Mouse (Mus musculus) adrenal gland, adult (tissue): ENCODE results near the gene Rbm38.

ENCODE experiments used
- DNase-seq, 2 experiments: peaks; one replicate each; pipeline ENCODE4 v3.0.0; 2022 to 2023; ENCODE audit warnings: low spot score in 1 of 2; ENCODE audit not compliant: inconsistent age in 2 of 2

Rbm38 gene

DNA sequence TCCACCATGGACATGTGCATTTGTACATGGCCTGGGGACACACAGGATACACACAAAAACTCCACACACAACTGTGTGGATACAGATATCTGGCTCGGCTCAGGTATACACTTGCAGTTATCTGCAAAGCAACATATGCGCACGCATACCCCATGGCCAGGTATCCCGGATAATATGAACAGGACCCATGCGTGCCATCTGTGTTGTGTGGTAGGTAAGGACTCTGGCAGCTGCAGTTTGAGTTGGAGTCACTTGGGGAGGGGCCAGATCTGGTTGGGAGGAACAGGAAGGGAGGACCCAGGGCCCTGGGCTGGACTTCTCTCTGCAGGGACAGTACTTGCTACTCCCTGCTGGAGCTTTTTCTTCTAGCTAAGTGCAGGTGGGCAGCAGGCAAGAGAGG lies 15.4 kb downstream of the Rbm38 start:
- DNase-seq = no peak

DNA sequence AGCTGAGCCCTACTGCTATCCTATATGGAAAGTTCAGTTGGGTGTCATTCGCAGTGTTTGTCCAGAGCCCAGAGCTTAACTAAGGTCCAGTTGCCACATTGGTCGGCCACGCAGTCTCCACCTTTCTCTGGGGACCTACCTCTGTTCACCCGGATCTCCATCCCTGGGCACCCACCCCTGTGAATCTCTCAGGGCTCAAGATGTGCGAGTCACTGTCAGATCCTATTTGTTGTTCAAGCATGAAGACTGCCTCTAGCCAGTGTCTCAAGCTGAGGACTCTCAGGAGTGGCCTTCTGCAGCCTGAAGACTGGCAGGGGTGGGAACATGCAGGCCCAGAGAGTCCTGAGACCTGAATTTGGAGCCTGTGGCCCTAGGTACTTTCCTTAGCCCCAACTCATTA lies 15.8 kb downstream of the Rbm38 start:
- no peak for DNase-seq

- DNase-seq = no peak
These were observed 16.3 kb downstream of the Rbm38 start for GRCm38 (mm10) chr2:173036611-173037010.

DNA sequence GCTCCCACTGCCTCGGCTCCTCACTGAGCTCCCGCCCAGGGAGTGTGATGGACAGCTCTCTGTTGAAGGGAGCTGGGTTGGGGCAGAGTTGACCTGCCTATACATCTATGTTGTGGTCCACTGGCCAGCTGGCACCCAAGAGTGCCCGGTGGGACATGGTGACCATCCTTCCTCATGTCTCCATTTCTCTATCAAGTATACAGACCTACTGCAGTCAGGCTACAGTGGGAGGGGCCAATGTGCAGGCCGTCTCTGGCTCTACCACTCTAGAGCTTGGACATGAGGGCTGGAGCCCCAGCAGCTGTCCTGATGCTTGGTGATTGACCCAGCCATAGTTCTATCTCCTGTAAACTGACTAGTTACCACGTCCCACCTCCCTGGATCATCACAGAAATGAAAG lies 17.0 kb downstream of the Rbm38 start:
- DNase-seq = no peak

- peak; percentile 66 to 75 for DNase-seq
These were observed 17.7 kb downstream of the Rbm38 start for GRCm38 (mm10) chr2:173037827-173038607.

- DNase-seq = no peak
These were observed 18.7 kb downstream of the Rbm38 start for GRCm38 (mm10) chr2:173039041-173039440.

DNA sequence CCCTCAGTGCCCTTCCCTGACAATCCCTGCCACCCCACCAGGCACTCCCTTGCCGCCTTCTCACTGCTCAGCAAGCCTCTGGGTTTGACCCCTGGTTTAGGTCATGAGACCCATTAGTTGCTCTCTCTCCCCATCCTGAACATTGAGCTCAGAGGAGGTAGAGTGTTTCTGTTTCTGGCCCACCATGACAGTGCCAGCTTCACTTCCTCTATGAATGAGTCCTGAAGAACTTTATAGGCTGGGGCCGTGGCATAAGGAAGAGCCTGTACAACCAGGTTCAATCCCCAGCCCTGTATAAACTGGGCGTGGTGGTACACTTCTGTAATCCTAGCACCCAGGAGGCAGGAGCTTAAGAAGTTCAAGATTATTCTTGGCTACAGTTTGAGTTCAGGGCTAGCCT lies 20.5 kb downstream of the Rbm38 start:
- no peak for DNase-seq

- no peak for DNase-seq
These were observed 20.9 kb downstream of the Rbm38 start for GRCm38 (mm10) chr2:173041242-173041641.

DNA sequence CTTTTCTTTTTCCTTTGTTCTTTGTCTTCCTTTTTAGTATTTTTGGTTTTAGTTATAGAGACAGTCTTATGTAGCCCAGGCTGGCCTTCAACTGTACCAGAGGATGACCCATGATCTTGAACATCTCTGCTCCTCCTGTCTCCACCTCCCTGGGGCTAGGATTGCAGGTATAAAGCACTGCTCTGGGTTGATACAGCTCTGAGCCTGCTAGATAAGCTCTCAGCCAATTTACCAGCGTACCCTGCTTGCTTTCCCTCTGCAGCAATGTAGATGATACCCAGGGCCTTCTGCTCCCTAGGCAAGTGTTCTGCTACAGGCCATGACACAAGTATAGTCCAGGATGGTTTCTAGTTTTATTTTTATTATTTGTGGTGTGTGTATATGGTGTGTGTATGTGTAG lies 21.6 kb downstream of the Rbm38 start:
- no peak for DNase-seq

- DNase-seq = no peak
These were observed 22.3 kb downstream of the Rbm38 start for GRCm38 (mm10) chr2:173042504-173043162.

GRCm38 (mm10) chr2:173044198-173044970 lies 24.1 kb downstream of the Rbm38 start:
- DNase-seq = peak; percentile 93 to 97

GRCm38 (mm10) chr2:173046582-173047297 lies 26.4 kb downstream of the Rbm38 start:
- no peak for DNase-seq

DNA sequence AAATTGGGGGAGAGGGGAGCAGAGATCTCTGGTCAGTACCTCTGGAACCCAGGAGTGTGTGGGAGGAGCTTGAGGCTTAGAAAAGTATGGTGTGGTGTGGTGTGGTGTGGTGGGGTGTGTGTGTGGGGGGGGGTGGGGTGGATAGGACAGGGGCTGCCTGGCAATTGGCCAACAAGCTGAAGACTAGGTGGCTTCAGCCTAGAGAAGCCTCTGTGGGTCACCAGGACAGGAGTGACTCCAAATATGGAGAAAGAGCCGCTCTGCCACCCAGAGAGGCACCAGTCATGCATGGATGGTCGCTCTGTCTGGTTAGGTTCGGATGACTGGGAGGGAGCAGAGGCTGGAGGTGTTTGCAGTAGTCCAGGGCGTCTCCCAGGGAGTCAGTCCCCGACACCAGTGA lies 27.2 kb downstream of the Rbm38 start:
- no peak for DNase-seq

DNA sequence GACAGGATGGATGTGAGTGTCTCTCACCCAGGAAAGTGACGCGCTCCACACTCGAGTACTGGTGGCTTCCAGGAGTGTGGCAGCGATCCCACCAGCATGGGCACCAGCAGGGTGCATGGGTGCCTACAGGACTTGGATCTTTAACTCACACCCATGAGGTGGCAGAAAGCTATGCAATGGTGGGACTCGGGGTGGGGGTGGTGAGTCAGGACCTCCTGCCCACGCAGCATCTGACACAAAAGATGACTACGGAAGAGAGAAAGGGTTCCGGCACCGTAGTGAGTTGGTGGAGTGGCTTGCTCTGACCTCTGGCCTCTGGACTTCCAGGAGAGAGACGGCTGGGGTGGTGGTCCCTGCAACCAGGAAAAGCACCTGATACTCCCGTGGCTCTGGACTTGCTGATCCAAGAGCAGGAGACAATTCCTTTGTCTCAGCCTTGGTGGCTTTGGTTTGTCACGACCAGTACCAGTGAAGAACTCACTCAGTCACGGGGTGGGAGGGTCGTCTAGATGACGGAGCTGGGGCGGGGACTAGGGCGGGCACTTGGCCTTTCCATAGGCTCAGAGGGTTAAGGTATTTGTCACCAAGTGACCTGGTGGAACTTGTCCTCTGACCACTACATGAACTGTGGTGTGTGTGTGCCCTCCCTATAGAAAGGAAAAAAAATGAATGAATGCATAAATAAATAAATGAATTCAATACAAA lies 27.9 kb downstream of the Rbm38 start:
- no peak for DNase-seq

GRCm38 (mm10) chr2:173049231-173049630 lies 28.9 kb downstream of the Rbm38 start:
- no peak for DNase-seq

DNA sequence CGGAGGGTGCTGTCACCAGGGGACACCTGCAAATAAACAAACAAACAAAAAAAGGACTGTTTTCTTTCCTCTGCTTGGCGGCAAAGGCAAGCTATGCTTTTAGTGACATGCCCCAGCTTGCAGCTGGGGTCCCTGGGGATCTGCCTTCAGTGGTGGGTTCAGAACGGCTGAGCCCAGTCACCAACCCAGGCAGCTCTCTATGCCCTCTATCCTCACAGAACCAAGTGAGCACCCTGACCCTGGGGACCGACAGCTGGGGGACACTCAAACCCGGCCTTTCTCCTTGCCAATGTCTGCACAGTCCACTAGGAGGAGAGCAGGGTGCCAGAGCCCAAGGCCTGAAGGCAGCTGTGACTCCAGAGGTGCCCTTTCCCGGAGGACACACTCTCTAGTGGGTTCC lies 29.5 kb downstream of the Rbm38 start:
- DNase-seq = peak in 1 of 2 experiments; percentile 70

GRCm38 (mm10) chr2:173050604-173051382 lies 30.5 kb downstream of the Rbm38 start:
- no peak for DNase-seq

DNA sequence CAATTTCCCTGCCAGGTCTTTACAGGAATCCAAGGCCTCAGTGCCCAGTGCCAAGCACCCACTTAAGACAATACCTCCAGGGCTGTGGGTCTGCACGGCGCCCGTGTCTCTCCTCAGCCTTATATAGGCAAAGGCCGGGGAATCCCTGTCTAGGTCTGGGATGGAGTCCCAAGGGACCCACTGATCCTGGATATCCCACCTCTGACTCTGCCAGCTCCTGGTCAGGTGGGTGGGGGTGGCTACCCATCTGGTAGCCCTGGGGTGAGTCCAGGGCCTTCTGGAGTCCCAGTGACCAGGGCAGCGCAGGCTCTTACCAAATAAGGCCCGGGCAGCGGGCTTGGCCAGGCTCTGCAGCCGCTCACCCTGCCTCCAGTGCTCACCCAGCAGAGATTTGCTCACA lies 32.6 kb downstream of the Rbm38 start:
- DNase-seq = no peak

DNA sequence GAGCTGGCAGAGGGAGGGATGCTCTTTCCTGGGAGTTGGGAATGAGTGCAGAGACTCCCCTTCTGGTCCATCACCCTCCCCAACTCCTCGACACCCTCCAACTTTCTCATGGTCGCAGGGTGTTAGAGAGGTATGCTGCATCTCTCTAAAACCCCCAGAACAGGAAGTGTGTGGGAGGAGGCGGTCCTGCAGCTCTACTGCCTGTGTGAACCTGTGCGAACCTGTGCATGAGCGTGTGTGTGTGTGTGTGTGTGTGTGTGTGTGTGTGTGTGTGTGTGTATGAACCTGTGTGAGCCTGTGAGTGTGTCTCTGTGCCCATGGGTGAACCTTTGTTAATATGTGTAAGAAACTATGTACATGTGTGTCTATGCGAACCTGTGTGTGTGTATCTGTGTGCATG lies 33.5 kb downstream of the Rbm38 start:
- no peak for DNase-seq
